Mouse (Mus musculus): Measurements from ENCODE around the gene Nagk. TPM values are rescaled to one million over a fixed set of nuclear protein-coding genes. Genes with fewer than 3 reads are reported as not detected.

Gene Nagk
- polyA plus RNA-seq, 1 experiment: 38.6 TPM

DNA sequence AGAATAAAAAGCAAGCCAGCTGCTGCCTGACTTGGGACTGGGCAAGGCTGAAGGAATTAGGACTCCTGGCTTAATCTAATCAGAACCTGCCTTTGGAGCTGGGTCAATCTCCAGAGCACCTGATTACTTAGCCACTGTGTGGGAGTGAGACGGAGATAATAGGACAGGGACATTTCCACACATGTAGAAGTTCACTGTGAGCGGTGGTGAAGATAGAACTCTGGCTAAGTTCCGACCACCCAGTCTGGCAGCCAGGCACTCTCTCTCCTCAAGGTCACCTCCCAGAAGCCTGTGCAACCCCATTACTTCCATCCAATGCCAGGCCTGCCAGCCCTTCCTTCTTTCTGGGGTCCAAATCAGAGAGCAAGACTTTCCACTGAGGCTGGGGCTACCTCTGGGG, 27.8 kb upstream of the Nagk start:
- Histone ChIP-seq H3K27ac (ENCODE audit: insufficient read depth, low read depth, low read length) (no peak overlapping the region), H3K36me3 (ENCODE audit: control insufficient read depth, insufficient read depth, low read length) (no peaks in the 10 kb centered on the region), H3K27me3 (replicated peaks; ENCODE audit: control insufficient read depth, insufficient read depth, low read length) (no peaks in the 10 kb centered on the region), H3K4me3 (ENCODE audit: insufficient read depth, low read depth, low read length) (no peak overlapping the region), H3K4me1 (ENCODE audit: control insufficient read depth, insufficient read depth, low read length) (no peaks in the 10 kb centered on the region)
- TF ChIP-seq POLR2A (IDR thresholded peaks at IDR 0.05; ENCODE audit: low read depth, low read length) (no peak), CTCF (conservative IDR thresholded peaks at IDR 0.05; ENCODE audit: insufficient read depth, insufficient read length, low read depth, low read length) (no peak)
- DNase-seq: no peak
- 89% methylated on average over 3 of the region's 3 CpGs for WGBS

DNA sequence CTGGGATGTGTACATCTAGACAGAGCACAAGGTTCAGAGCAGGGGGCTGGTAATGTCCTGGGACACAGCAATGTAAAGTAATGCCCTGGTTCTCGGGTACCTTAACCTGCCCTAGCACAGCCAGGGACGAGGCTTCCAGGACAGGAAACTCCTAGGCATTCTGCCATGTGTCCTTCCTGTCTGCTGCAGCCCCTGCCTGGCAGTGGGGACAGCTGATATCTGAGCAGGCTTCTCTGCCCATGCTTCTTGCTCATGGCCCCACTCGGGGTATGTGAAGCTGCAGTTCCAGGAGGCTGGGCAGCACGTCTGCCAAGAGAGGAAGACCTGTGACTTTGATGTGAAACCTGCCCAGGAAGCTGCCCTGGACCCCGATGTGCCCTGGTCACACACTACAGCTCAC, 26.3 kb upstream of the Nagk start:
- H3K27ac ChIP-seq (ENCODE audit: insufficient read depth, low read depth, low read length): no peak overlapping the region
- no peak for DNase-seq
- H3K27me3 ChIP-seq (replicated peaks; ENCODE audit: control insufficient read depth, insufficient read depth, low read length): no peaks in the 10 kb centered on the region
- TF ChIP-seq CTCF (conservative IDR thresholded peaks at IDR 0.05; ENCODE audit: insufficient read depth, insufficient read length, low read depth, low read length): no peak
- no peak for TF ChIP-seq POLR2A (IDR thresholded peaks at IDR 0.05; ENCODE audit: low read depth, low read length)
- H3K4me1 ChIP-seq (ENCODE audit: control insufficient read depth, insufficient read depth, low read length): no peaks in the 10 kb centered on the region
- WGBS: 50% methylated on average over 5 of the region's 5 CpGs
- no peaks in the 10 kb centered on the region for H3K36me3 ChIP-seq (ENCODE audit: control insufficient read depth, insufficient read depth, low read length)
- no peak overlapping the region for H3K4me3 ChIP-seq (ENCODE audit: insufficient read depth, low read depth, low read length)

DNA sequence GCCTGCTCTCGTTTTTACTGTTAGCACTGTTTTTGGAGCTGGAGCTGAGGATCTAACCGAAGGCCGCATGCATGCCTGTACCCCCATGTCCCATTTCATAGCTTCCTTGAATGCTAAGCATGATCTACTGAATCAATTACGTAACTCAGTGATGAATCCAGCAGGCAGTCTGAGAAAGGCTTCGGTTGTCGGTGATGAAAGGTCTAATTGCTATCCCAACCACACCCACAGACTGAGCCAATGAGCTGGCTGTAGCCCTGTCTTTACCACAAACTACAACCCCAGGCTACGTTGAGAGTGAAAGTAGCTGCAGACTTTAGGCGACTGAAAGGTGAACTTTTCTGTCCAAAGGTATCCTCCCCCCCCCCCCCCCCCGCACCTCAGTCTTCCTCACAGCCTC, 20.7 kb upstream of the Nagk start:
- H3K27me3 ChIP-seq (replicated peaks; ENCODE audit: control insufficient read depth, insufficient read depth, low read length): no peaks in the 10 kb centered on the region
- H3K27ac ChIP-seq (ENCODE audit: insufficient read depth, low read depth, low read length): no peak overlapping the region
- no peak for DNase-seq
- H3K4me3 ChIP-seq (ENCODE audit: insufficient read depth, low read depth, low read length): no peak overlapping the region
- TF ChIP-seq POLR2A (IDR thresholded peaks at IDR 0.05; ENCODE audit: low read depth, low read length) (no peak), CTCF (conservative IDR thresholded peaks at IDR 0.05; ENCODE audit: insufficient read depth, insufficient read length, low read depth, low read length) (no peak)
- WGBS: 51% methylated on average over 9 of the region's 9 CpGs
- H3K4me1 ChIP-seq (ENCODE audit: control insufficient read depth, insufficient read depth, low read length): peaks cover 3% of the 10 kb centered on the region; the same call in 1 of the 2 replicates
- no peaks in the 10 kb centered on the region for H3K36me3 ChIP-seq (ENCODE audit: control insufficient read depth, insufficient read depth, low read length)

DNA sequence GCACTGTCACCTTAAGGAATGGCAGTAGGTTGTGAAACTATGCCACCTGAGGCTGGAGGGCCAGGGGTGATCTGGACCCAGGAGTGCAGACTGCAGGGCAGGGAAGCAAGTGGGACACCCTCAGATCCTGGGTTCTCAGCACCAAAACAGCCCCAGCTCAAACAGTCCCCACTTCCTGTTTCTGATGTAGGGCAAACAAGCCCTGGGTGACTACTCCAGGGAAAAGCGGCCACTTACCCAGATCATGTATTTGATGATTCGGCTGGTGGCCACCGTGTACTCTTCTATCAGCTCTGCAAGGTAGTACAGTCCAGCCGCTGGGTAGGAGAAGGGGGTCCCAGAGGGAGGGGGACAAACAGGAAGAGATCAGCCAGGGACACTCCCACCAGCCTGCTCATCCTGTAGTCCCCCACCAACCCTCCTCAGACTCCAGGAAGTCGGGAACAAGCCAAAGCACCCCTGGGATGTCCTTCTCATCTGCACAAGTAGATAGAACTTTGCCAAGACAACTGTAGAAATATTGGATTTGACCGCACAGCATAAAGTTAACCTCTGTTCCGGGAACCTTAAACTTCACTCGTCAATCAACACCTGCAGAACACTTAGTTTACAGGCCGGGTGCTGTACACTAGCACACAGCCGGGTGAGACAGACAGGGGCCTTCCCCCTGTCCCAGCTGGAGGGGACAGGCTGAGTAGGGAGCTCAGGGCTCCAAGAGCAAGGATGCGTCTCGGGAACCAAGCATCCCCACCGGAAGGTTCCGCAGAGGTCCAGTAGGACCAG, 19.8 kb upstream of the Nagk start:
- peak overlapping the region; percentile 17; the same call in 1 of the 2 replicates for H3K27ac ChIP-seq (ENCODE audit: insufficient read depth, low read depth, low read length)
- peak overlapping the region; percentile 92 for H3K4me3 ChIP-seq (ENCODE audit: insufficient read depth, low read depth, low read length)
- DNase-seq: no peak
- no peak for TF ChIP-seq POLR2A (IDR thresholded peaks at IDR 0.05; ENCODE audit: low read depth, low read length)
- TF ChIP-seq CTCF (conservative IDR thresholded peaks at IDR 0.05; ENCODE audit: insufficient read depth, insufficient read length, low read depth, low read length): no peak
- 2% methylated on average over 14 of the region's 14 CpGs for WGBS
- no peaks in the 10 kb centered on the region for H3K36me3 ChIP-seq (ENCODE audit: control insufficient read depth, insufficient read depth, low read length)
- H3K4me1 ChIP-seq (ENCODE audit: control insufficient read depth, insufficient read depth, low read length): peaks cover 3% of the 10 kb centered on the region; the same call in 1 of the 2 replicates
- no peaks in the 10 kb centered on the region for H3K27me3 ChIP-seq (replicated peaks; ENCODE audit: control insufficient read depth, insufficient read depth, low read length)

DNA sequence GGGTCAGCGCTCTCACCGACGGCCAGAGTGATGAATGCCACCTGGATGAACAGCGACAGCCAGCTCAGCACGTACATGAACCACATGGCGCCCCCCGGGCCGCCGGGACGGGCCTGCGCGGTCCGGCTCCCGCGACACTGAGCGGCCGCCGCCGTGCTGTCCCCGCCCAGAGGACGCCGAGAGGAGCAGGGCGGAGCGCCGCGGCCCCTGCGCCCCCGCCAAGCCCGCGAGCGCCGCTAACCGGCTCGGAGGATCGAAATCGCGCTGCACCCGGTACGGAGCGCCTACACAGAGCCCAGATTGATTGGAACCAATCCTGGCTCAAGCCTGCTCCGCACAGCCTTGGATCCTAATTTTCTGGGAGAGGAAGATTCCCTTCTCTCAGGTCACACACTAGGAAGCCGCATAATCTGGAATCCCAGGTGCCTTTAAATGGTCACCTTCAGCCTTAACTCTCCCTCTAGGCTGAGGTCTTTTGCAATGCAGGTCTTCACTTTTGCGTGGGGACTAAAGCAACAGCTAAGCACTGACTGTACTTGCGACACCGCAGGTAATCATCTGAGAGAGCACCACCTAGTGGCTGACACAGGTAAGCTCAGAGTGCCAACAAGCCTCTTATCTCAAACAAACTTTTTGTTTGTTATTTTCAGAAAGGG, 19.0 kb upstream of the Nagk start, which contains the start of gene Tex261:
TSS of gene Tex261 (minus strand) at position 176 of the 656 bp plus-strand sequence.
- no peaks in the 10 kb centered on the region for H3K36me3 ChIP-seq (ENCODE audit: control insufficient read depth, insufficient read depth, low read length)
- under 1% methylated on average over 45 of the region's 45 CpGs for WGBS
- H3K27me3 ChIP-seq (replicated peaks; ENCODE audit: control insufficient read depth, insufficient read depth, low read length): no peaks in the 10 kb centered on the region
- peaks cover 3% of the 10 kb centered on the region; the same call in 1 of the 2 replicates for H3K4me1 ChIP-seq (ENCODE audit: control insufficient read depth, insufficient read depth, low read length)
- TF ChIP-seq POLR2A (IDR thresholded peaks at IDR 0.05; ENCODE audit: low read depth, low read length) (no peak), CTCF (conservative IDR thresholded peaks at IDR 0.05; ENCODE audit: insufficient read depth, insufficient read length, low read depth, low read length) (peak; percentile 84)
- peak; percentile 93 for DNase-seq
- H3K4me3 ChIP-seq (ENCODE audit: insufficient read depth, low read depth, low read length): peak within 1 kb of the TSS; percentile 92
- peak within 1 kb of the TSS; percentile 72 for H3K27ac ChIP-seq (ENCODE audit: insufficient read depth, low read depth, low read length)

DNA sequence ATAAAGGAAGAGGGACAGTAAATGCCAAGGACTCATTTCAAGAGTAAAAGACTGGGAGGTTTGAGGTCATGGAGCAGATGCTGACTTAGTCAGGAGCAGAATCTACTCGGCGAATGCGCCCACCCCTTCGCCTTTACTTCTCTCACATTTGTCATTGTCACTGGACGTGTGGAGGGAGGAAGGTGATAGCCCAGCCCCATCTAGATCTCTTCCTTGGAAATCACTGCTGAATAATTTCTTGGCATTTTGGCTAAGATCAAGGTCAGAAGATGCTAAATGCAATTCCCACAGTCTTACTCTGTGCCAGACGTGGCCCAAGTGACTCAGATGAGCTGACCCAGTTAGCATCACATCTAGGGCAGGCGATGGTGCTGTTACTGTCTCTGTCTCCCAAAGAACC, 16.5 kb upstream of the Nagk start:
- TF ChIP-seq CTCF (conservative IDR thresholded peaks at IDR 0.05; ENCODE audit: insufficient read depth, insufficient read length, low read depth, low read length) (no peak), POLR2A (IDR thresholded peaks at IDR 0.05; ENCODE audit: low read depth, low read length) (no peak)
- Histone ChIP-seq H3K4me3 (ENCODE audit: insufficient read depth, low read depth, low read length) (no peak overlapping the region), H3K4me1 (ENCODE audit: control insufficient read depth, insufficient read depth, low read length) (peaks cover 3% of the 10 kb centered on the region; the same call in 1 of the 2 replicates), H3K27ac (ENCODE audit: insufficient read depth, low read depth, low read length) (no peak overlapping the region), H3K27me3 (replicated peaks; ENCODE audit: control insufficient read depth, insufficient read depth, low read length) (no peaks in the 10 kb centered on the region), H3K36me3 (ENCODE audit: control insufficient read depth, insufficient read depth, low read length) (no peaks in the 10 kb centered on the region)
- no peak for DNase-seq
- 78% methylated on average over 7 of the region's 7 CpGs for WGBS

DNA sequence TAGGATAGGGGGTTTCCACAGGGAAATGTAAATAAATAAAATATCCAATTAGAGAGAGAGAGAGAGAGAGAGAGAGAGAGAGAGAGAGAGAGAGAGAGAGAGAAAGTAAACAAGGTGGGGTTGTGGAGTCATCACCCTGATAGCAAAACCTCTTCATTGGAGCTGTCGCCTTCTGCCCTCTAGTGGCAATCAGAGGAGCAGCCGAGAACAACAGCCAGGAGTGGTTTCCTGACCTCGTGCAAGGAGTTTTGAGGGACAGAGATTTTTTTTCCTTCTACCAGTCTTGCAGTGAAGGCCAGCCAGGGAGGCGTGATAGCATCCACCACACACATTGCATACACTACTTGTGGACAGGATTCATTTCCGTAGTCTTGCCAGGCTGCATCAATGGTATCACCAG, 15.8 kb upstream of the Nagk start:
- TF ChIP-seq CTCF (conservative IDR thresholded peaks at IDR 0.05; ENCODE audit: insufficient read depth, insufficient read length, low read depth, low read length): peak; percentile 86
- TF ChIP-seq POLR2A (IDR thresholded peaks at IDR 0.05; ENCODE audit: low read depth, low read length): no peak
- Histone ChIP-seq H3K4me1 (ENCODE audit: control insufficient read depth, insufficient read depth, low read length) (peaks cover 3% of the 10 kb centered on the region; the same call in 1 of the 2 replicates), H3K4me3 (ENCODE audit: insufficient read depth, low read depth, low read length) (no peak overlapping the region), H3K36me3 (ENCODE audit: control insufficient read depth, insufficient read depth, low read length) (no peaks in the 10 kb centered on the region), H3K27ac (ENCODE audit: insufficient read depth, low read depth, low read length) (no peak overlapping the region), H3K27me3 (replicated peaks; ENCODE audit: control insufficient read depth, insufficient read depth, low read length) (no peaks in the 10 kb centered on the region)
- DNase-seq: peak; percentile 70
- 7% methylated on average over 5 of the region's 5 CpGs for WGBS
